Mouse (Mus musculus) layer of hippocampus, adult 2 months (tissue): ENCODE measurements around the gene Bnip1. TPM values are rescaled to one million over a fixed set of nuclear protein-coding genes. Genes with fewer than 3 reads are reported as not detected.

ENCODE experiments used
- DNase-seq, 2 experiments: peaks; one replicate each; pipeline ENCODE4 v3.0.0; 2022; ENCODE audit warnings: low spot score in 2 of 2
- H3K27ac ChIP-seq: fragments of 200-600 bp; 2 replicates; pipeline ENCODE4 v1.8.1; 2022
- H3K4me3 ChIP-seq: fragments of 200-600 bp; 2 replicates; pipeline ENCODE4 v1.8.1; 2022; ENCODE audit warnings: mild to moderate bottlenecking
- CTCF ChIP-seq: fragments of 200-600 bp; conservative IDR thresholded peaks from 2 replicates; pipeline ENCODE4 v1.8.1; 2022; ENCODE audit warnings: antibody characterized with exemption, mild to moderate bottlenecking, moderate library complexity
- total RNA-seq, 2 experiments: library from RNA; stranded (reverse); gene quantifications; 2 replicates each; pipeline ENCODE4 v1.2.3; 2021

Bnip1 gene
- total RNA-seq, 2 experiments from 2014 or later: 31.5 to 35.7 TPM

DNA sequence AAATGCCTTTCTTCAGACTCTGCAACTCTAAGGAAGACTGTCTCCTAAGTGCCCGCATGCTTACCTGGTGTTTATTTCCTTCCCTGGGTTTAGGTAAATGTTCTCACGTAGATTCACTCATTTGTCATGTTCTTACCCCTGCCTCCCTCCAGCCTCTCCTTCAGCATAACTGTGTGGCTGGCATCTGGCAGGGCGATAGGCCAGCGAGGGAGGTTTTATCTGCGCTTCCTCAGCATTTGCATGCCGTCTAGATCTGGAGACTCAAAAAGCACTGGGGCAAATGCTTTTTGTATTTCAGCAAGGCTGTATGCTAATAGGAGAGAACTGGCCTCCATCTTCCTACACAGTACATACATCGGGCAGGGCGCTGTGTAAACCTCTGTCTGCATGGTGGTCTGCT lies 3.7 kb downstream of the Bnip1 start:
- DNase-seq: no peak
- Histone ChIP-seq H3K27ac (no peak overlapping the region), H3K4me3 (no peak overlapping the region)
- TF ChIP-seq CTCF: no peak

DNA sequence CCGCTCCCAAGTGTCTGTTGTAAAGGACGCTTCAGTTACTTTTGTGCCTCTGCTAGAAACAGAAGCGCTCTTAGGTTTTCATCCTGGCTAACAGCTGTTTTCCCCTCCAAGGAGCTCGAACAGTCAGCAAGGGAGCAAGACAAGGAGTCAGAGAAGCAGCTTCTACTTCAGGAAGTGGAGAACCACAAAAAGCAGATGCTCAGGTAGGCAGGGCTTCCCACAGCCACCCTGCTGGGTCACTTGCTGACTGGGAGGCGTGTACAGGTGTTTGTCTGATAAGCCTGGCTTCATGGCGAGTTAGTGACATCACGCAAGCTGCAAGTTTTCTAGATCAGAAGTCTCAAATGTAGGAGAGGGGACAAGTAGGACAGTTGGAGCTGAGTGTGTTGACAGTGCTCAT lies 5.7 kb downstream of the Bnip1 start:
- Histone ChIP-seq H3K4me3 (no peak overlapping the region), H3K27ac (no peak overlapping the region)
- no peak for DNase-seq
- no peak for TF ChIP-seq CTCF

DNA sequence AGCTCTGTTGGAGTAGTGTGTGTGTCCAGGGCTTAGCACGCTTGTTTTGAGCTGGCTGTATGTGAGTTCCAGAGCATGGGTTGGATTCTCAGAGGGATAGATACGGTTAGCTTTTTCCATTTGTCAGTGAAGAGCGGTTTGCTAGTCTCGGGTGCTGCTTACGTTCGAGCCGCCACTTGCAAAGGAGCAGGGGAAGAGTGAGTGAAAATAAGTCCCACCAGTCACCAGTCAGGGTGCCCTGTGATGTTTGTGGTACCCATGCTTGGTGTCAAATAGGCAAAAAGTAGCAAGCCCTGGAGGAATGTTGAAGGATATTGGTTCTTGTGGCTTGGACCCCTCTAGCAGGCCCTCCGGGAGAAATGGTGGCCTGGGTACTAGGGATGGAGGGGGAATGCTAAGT lies 8.1 kb downstream of the Bnip1 start:
- DNase-seq: no peak
- H3K27ac ChIP-seq: no peak overlapping the region
- no peak for TF ChIP-seq CTCF
- no peak overlapping the region for H3K4me3 ChIP-seq

DNA sequence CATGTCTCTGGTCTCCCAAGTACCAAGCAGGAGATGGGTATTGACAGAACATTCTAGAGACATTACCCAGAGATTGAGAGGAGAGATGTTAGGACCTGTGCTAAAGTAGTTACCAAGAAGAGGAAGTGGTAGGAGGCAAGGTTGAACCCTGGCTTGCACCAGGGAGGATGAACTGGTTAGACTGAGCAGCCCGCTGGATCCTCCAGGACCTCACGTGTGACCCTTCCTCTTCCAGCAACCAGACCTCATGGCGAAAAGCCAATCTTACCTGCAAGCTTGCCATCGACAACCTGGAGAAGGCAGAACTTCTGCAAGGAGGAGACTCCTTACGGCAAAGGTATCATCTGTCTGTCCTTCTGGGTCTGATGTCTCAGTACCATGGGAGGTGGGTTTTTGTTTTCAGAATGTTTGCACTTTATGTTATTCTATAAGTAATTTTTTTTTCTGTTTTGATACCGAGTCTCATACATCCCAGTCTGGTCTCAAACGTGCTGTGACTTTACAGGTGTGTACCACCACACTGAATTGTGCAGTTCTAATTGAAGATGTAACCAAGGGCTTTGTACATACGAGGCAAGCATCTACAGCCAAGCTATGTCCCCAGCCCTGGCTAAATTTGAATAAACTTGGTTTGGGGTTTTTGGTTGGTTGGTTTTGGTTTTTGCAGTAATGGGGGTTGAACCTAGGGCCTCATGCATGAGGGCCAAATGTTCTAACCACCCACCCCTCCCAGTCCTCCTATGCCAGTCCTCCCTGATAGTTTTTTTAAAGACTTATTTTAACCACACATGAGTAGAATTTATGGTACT lies 8.8 kb downstream of the Bnip1 start:
- no peak overlapping the region for H3K27ac ChIP-seq
- DNase-seq: no peak
- no peak overlapping the region for H3K4me3 ChIP-seq
- TF ChIP-seq CTCF: no peak

- DNase-seq: no peak
- peak overlapping the region; percentile 12; the same call in 1 of the 2 replicates for H3K27ac ChIP-seq
- TF ChIP-seq CTCF: no peak
- H3K4me3 ChIP-seq: no peak overlapping the region
Measured at GRCm38 (mm10) chr17:26790269-26791214, 9.7 kb downstream of the Bnip1 start.

DNA sequence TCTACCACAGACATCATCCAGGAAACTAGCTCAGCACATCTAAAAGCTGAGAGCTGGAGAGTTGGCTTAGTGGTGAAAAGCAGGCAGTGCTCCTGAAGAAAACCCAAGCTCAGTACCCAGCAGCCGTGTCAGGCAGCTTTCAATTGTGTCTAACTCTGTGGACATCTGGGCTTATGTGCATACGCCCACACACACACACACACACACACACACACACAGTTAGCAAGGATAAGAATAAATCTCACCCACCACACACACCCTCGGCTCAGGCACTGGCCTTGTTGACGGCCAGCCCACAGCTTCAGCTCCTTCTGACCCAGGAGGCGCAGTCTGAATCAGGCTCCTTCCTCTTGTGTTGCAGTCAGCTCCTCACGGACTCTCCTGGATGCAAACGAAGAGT lies 10.7 kb downstream of the Bnip1 start:
- TF ChIP-seq CTCF: peak; percentile 45
- H3K27ac ChIP-seq: peak overlapping the region; percentile 12; the same call in 1 of the 2 replicates
- peak; percentile 5 to 25 for DNase-seq
- H3K4me3 ChIP-seq: no peak overlapping the region

DNA sequence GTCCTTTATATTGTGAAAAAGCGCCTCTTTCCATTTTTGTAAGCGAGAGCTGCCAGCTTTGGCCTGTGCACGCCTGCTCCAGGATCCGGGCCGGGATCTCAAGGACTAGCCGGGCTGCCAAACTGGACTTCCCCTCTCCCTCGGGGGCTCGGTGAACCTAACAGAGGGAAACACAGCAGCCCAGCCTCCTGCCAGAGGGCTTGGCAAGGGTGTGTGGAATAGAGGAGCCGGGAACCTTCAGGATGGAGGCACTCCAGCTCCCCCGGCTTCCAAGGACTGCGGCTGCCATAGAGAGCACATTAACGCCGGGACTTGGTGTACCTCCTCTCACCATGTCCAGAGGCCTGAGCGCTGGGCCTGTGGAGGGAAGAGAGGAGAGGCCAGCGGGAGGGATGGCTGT lies 11.2 kb downstream of the Bnip1 start:
- Histone ChIP-seq H3K27ac (peak overlapping the region; percentile 12; the same call in 1 of the 2 replicates), H3K4me3 (no peak overlapping the region)
- no peak for DNase-seq
- no peak for TF ChIP-seq CTCF

GRCm38 (mm10) chr17:26793068-26793765 lies 12.4 kb downstream of the Bnip1 start:
- TF ChIP-seq CTCF: no peak
- no peak overlapping the region for H3K4me3 ChIP-seq
- H3K27ac ChIP-seq: no peak overlapping the region
- no peak for DNase-seq

- H3K4me3 ChIP-seq: no peak overlapping the region
- DNase-seq: peak in 1 of 2 experiments; percentile 56
- H3K27ac ChIP-seq: no peak overlapping the region
- TF ChIP-seq CTCF: peak; percentile 84
Measured at GRCm38 (mm10) chr17:26794744-26795143, 13.9 kb downstream of the Bnip1 start.

DNA sequence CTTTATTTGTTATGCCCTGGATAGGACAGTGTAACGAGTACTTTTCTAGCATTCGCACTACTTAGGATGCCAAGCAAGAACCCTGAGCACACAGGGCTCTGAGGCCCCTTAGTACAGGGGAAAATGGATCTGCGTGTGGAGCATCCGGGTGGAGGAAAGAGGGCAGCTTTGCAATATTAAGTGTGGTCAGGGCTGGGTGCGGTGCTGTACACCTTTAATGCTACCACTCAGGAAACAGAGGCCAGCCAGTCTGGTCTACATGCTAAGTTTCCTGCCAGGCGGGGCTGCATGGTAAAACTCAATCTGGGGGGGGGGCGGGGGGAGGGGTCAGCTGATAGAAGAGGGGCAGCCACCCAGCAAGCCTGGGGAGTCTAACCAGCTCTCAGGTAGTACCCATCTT lies 14.5 kb downstream of the Bnip1 start:
- H3K4me3 ChIP-seq: no peak overlapping the region
- TF ChIP-seq CTCF: no peak
- no peak overlapping the region for H3K27ac ChIP-seq
- DNase-seq: no peak

DNA sequence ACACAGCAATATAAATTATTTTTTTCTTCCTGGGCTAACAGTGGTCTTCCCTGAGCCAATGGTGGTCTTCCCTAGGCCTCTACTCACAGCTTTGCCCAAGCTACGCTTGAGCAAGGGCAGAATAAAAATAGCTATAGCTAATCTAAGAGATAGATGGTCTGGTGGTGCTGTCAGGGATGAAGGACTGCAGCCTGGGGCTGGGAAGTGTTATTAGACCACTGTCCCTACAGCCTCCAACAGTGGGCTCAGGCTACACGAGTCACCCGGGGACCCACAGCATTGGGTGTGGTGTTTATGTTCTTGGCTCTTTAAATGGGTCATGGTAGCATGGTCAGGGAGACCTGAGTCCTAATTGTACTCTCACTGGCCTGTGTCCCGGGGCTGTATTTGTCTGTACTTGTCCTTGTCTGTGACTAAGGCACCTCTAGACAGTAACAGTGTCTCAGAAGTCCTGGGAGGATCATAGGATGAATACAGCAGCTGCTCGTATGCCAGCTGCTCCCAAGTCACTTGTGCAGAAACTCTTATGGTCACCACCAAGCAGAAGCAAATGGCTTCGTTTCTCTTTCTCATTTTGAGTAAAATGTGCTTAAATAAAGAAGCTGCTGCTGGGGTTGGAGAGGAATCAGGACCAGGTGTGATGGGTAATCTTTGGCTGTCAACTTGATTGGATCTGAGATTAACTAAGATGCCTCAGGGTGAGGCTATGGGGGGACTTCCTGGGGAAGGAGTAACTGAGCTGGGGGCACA lies 16.7 kb downstream of the Bnip1 start:
- TF ChIP-seq CTCF: no peak
- no peak for DNase-seq
- H3K27ac ChIP-seq: no peak overlapping the region
- no peak overlapping the region for H3K4me3 ChIP-seq

GRCm38 (mm10) chr17:26802886-26803285 lies 22.0 kb downstream of the Bnip1 start:
- no peak overlapping the region for H3K27ac ChIP-seq
- TF ChIP-seq CTCF: no peak
- DNase-seq: no peak

More at GRCm38 (mm10) chr17:26802886-26803285, 22.0 kb downstream of the Bnip1 start:
- no peak overlapping the region for H3K4me3 ChIP-seq
